Mouse (Mus musculus): Measurements from ENCODE around the gene Myo1a. TPM values are rescaled to one million over a fixed set of nuclear protein-coding genes. Genes with fewer than 3 reads are reported as not detected.
A peak's percentile ranks its signal among the peaks of the same experiment; 100 is the strongest.

Myo1a gene
- total RNA-seq, 2 experiments from 2014 or later: 0.59 to 1.1 TPM

- Histone ChIP-seq H3K27ac (no peak overlapping the region), H3K4me3 (peak overlapping the region; percentile 73)
- peak; percentile 68 to 74 for DNase-seq (ENCODE audit: low spot score in 2 of 2)
- TF ChIP-seq CTCF (conservative IDR thresholded peaks at IDR 0.05): peak; percentile 84
These were observed 27.2 kb upstream of the Myo1a start for GRCm38 (mm10) chr10:127677591-127678336.

DNA sequence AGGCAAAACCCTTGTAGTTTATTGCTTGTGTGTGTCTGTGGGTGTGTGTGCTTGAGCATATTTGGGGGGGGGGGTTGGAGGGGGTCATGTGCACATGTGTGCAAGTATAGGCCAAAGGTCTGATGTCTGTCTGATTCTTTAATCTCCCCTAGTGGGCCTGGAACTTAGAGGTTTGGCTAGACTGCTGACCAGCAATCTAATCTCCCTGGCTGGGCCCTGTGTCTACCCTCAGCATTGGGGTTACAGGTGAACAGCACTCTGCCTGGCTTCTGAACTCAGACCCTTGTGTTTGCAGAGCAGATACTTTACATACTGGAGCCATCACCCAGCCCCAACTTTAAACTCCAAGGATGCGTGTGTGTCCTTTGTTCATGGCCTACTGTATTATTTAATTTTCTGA is 25.8 kb upstream of the Myo1a start:
- H3K4me3 ChIP-seq: no peak overlapping the region
- no peak for TF ChIP-seq CTCF (conservative IDR thresholded peaks at IDR 0.05)
- no peak for DNase-seq (ENCODE audit: low spot score in 2 of 2)
- H3K27ac ChIP-seq: no peak overlapping the region

DNA sequence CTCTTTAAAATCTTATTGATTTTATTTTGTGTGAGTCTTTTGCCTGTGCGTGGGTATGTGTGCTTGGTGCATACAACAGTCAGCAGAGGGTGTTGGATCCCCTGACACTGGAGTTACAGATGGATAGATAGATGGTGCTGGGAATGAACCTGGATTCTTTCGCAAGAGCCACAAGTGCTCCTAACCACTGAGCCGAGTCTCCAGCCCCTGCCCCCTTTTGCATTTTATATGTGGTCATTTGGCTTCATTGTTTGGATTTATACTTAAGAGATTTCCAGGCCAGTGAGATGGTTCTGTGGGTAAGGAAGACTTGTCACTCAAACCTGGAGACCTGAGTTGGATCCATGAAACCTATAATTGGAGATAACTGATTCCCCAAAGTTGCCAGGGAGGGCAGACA is 25.1 kb upstream of the Myo1a start:
- Histone ChIP-seq H3K4me3 (no peak overlapping the region), H3K27ac (no peak overlapping the region)
- no peak for TF ChIP-seq CTCF (conservative IDR thresholded peaks at IDR 0.05)
- DNase-seq (ENCODE audit: low spot score in 2 of 2): no peak

DNA sequence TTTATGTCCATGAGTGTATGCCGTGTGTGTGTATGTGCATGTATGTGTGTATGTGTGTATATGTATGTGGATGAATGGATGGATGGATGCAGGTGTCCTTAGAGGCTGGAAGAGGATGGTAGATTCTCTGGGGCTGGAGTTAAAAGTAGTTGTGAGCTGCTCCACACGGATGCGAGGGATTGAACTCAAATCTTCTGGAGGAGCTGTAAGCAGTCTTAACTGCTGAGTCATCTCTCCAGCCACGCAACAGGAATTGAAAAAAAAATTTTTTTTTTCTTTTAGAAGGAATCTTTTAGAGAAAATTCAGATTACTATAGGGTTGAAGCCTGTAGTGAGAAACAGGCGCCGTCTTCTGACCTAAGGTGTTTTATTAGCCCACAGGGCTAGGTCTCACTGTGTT is 22.1 kb upstream of the Myo1a start:
- Histone ChIP-seq H3K27ac (no peak overlapping the region), H3K4me3 (no peak overlapping the region)
- no peak for DNase-seq (ENCODE audit: low spot score in 2 of 2)
- no peak for TF ChIP-seq CTCF (conservative IDR thresholded peaks at IDR 0.05)

DNA sequence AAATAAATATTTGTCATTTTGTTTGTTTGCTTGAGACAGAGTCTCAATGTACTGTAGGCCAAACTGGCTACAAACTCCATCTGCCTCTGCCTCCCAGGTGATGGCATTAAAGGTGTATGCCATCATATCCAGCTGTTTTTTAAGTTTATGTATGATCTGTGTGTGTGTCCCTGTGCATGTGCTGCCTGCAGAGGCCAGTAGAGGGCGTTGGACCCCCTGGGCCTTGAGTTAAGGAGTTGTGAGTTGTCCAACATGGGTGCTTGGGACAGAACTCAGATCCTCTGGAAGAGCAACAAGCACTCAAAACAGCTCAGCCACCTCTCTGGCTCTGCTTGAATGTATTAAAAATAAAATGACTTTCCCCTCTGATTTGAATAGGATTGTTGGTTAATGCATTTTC is 13.9 kb upstream of the Myo1a start:
- peak; percentile 47 for TF ChIP-seq CTCF (conservative IDR thresholded peaks at IDR 0.05)
- H3K4me3 ChIP-seq: no peak overlapping the region
- no peak for DNase-seq (ENCODE audit: low spot score in 2 of 2)
- H3K27ac ChIP-seq: no peak overlapping the region

GRCm38 (mm10) chr10:127694636-127695035 is 10.3 kb upstream of the Myo1a start:
- DNase-seq (ENCODE audit: low spot score in 2 of 2): no peak
- H3K27ac ChIP-seq: no peak overlapping the region
- no peak overlapping the region for H3K4me3 ChIP-seq
- peak; percentile 91 for TF ChIP-seq CTCF (conservative IDR thresholded peaks at IDR 0.05)

DNA sequence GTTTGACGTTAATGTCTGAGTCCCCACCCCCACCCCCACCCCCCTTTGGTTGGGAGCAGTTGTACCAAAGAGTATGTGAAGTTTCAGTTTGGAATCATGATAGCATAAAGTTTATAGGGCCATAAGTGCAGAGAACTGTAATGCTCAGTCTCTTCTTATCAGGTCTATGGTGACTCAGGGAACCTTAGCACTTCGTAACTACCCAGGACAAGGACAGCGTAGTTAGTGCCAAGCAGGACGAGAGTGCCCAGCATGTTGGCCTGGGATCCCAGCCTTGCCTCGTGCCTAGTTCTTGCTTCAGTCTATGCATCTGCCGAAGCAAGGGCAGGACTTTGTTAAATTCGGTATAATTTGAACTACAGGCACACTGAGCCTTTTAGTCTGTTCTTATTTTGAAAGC is 9.2 kb upstream of the Myo1a start:
- TF ChIP-seq CTCF (conservative IDR thresholded peaks at IDR 0.05): no peak
- no peak overlapping the region for H3K27ac ChIP-seq
- DNase-seq (ENCODE audit: low spot score in 2 of 2): no peak
- H3K4me3 ChIP-seq: no peak overlapping the region

GRCm38 (mm10) chr10:127698966-127699365 is 6.0 kb upstream of the Myo1a start:
- TF ChIP-seq CTCF (conservative IDR thresholded peaks at IDR 0.05): no peak
- no peak overlapping the region for H3K27ac ChIP-seq
- H3K4me3 ChIP-seq: no peak overlapping the region
- no peak for DNase-seq (ENCODE audit: low spot score in 2 of 2)

GRCm38 (mm10) chr10:127703299-127703698 is 1.7 kb upstream of the Myo1a start:
- H3K27ac ChIP-seq: no peak overlapping the region
- H3K4me3 ChIP-seq: no peak overlapping the region
- no peak for DNase-seq (ENCODE audit: low spot score in 2 of 2)
- TF ChIP-seq CTCF (conservative IDR thresholded peaks at IDR 0.05): no peak

DNA sequence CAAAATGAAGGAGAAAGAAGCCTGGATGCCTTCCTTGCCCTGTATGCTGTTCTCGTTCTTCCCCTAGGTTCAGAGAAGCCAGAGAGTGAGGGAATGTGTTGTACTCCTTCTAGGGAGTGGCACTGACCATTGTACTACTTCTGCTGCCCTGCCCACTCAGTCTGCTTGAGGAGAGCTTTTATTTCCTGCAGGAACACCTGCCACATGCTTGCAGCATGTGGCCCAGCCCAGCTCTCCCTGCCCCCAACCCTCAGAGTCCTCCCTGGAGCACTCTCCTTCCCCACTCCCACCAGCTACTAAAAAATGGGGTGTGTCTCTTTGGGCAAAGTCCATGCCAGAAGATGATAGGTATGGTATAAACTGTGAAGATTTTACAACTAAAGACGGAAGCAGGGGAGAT is 677 bp upstream of the Myo1a start:
- no peak for TF ChIP-seq CTCF (conservative IDR thresholded peaks at IDR 0.05)

GRCm38 (mm10) chr10:127705783-127706182 is 813 bp downstream of the Myo1a start:
- no peak overlapping the region for H3K4me3 ChIP-seq
- DNase-seq (ENCODE audit: low spot score in 2 of 2): no peak
- no peak overlapping the region for H3K27ac ChIP-seq
- TF ChIP-seq CTCF (conservative IDR thresholded peaks at IDR 0.05): no peak

More for the DNA sequence above, 677 bp upstream of the Myo1a start:
- Histone ChIP-seq H3K27ac (no peak overlapping the region), H3K4me3 (no peak overlapping the region)
- DNase-seq (ENCODE audit: low spot score in 2 of 2): no peak

GRCm38 (mm10) chr10:127707721-127708120 is 2.8 kb downstream of the Myo1a start:
- Histone ChIP-seq H3K4me3 (no peak overlapping the region), H3K27ac (no peak overlapping the region)
- no peak for DNase-seq (ENCODE audit: low spot score in 2 of 2)
- TF ChIP-seq CTCF (conservative IDR thresholded peaks at IDR 0.05): no peak

GRCm38 (mm10) chr10:127708850-127709370 is 3.9 kb downstream of the Myo1a start:
- TF ChIP-seq CTCF (conservative IDR thresholded peaks at IDR 0.05): no peak
- no peak for DNase-seq (ENCODE audit: low spot score in 2 of 2)

GRCm38 (mm10) chr10:127710331-127710730 is 5.4 kb downstream of the Myo1a start:
- H3K27ac ChIP-seq: no peak overlapping the region
- TF ChIP-seq CTCF (conservative IDR thresholded peaks at IDR 0.05): no peak
- DNase-seq (ENCODE audit: low spot score in 2 of 2): no peak
- no peak overlapping the region for H3K4me3 ChIP-seq

More at GRCm38 (mm10) chr10:127708850-127709370, 3.9 kb downstream of the Myo1a start:
- H3K27ac ChIP-seq: no peak overlapping the region
- H3K4me3 ChIP-seq: no peak overlapping the region

Measured in layer of hippocampus, adult 2 months (tissue).